Mouse (Mus musculus): ENCODE data around the gene Olfr987.
"Not testable (repeated sequence)": the region's sequence is repeated elsewhere in the genome, so short reads cannot be mapped to it uniquely, and the experiment has no call there.

Olfr987 gene

DNA sequence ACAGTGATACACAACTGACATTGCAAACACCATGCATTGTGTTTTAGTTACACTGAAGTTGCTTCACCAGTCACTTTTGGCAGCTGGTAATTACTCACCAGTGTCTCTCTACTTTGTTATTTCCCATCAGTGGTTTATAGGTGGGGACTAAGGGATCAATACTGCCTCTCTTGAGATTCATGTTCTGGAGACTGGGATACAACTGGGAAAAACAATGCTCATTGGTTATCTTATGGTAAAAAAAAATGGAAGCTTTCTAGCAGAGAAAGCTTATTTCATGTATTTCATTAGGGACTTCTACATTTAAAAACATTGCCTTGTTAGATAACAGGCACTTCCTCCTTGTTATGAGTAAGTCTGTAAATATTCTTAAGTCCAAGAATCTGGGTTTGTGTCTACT, at the start of gene Olfr987:
TSS of gene Olfr987 (minus strand) at position 101 of the 400 bp plus-strand sequence.
- not testable (repeated sequence) for DNase-seq

DNA sequence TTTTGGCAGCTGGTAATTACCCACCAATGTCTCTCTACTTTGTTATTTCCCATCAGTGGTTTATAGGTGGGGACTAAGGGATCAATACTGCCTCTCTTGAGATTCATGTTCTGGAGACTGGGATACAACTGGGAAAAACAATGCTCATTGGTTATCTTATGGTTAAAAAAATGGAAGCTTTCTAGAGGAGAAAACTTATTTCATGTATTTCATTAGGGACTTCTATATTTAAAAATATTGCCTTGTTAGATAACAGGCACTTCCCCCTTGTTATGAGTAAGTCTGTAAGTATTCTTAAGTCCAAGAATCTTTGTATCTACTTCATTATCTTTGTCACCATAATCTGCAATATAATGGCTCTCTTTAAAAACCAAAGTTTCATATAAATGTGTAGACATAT, 24.0 kb upstream of the Olfr987 start, which contains the start of gene Olfr988:
TSS of gene Olfr988 (minus strand) at position 101 of the 400 bp plus-strand sequence.
- not testable (repeated sequence) for DNase-seq

DNA sequence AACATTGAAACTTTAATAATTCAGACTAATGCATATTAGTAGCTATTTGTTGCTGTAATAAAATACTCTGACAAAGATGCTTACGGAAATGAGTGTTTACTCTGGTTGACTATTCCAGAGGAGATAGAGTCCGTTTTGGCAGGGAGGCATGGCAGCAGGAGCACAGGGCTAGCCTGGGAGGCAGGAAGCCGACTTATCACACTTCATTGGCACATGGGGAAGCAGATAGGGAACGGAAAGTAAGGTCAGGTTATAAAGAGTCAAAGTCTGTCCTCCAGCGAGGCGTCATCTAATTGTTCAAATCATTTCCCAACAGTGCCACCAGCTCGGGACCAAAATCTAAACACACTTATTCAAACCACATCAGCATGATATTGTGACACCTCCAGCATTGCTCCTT, 857 bp upstream of the Olfr987 start:
- no peak for DNase-seq

DNA sequence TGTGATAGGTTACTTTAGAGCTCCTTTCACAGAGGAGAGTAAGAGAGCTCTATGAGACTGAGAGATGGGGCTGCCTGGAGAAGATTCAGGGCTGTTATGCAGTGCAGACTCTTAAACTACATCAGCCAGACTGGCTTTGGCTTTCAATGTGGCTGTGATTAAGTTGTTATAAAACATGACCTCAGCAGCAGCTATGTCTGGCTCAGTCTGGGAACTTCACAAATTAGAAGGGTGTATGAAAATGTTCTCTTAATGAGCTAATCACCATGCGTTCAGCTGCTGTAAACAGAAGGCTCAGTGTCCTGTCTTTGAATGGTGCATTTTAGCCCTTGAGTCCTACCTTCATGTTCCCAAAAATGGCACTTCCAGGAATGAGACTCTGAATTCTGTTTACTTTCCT, 20.0 kb downstream of the Olfr987 start:
- DNase-seq = no peak

DNA sequence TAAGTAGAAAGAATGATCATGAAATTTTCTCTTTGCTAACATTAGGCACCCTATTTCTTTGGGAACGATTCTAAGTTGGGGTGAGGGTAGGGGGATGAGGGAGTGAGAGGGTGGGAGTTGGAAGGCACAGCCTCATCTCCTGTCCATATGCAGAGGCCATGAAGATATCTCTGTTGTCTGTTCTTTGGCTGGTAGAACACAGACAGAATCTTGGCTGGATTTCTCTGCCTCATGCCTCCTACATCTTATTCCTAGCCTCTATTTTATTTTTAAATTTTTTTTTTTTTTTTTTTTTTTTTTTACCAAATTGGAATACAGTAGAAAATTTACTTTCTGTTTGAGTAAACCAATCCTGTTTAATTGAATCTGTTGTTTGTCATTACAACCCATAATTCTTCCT, 53.7 kb downstream of the Olfr987 start:
- no peak for DNase-seq

DNA sequence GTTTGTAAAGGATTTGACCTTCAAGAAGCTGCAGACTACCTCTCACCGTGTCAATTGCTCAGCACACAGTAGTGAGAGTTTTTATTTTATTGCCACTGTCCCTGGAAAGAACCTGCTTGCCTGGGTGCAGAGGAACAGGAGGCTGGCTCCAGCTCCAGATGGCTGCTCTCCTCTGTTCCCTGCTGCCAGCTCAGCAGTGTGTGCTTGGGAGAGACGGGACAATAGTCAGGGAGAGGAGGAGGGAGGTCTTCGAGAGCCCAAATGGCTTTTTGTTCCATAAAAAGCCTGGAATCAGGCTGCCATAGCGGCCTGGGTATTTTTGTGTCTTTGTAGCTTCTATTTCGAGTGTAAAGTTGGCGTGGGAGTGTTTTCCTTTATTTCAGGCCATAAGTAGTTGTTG, 54.5 kb downstream of the Olfr987 start:
- DNase-seq = peak; percentile 25

DNA sequence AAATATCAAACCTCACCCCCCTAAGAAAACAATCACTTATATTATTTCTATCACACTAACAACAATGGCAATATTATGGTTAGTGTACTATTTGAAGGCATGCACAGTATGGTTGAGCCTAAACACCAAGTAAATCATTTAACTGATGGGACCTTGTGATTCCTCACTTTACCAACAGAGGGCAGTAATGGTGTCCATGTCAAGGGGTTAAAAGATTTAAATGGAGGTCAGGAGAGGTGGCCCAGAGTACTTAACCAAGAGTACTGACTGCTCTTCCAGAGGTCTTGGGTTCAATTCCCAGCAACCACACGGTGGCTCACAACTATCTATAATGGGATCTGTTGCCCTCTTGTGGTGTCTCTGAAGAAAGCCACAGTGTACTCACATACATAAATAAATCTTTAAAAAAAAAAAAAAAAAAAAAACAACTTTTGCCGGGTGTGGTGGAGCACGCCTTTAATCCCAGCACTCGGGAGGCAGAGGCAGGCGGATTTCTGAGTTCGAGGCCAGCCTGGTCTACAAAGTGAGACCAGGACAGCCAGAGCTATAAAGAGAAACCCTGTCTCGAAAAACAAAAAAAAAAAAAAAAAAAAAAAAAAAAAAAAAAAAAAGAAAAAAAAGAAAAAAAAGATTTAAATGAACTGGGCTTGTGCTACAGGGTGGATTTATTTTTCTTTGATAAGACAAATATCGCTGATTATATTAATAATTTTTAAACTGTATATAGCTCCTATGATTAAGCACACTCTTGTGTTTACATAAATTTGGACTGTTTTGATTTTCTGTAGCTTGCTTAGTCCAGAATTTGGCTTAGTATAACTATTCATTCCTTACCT, 55.3 kb downstream of the Olfr987 start:
- no peak for DNase-seq

DNA sequence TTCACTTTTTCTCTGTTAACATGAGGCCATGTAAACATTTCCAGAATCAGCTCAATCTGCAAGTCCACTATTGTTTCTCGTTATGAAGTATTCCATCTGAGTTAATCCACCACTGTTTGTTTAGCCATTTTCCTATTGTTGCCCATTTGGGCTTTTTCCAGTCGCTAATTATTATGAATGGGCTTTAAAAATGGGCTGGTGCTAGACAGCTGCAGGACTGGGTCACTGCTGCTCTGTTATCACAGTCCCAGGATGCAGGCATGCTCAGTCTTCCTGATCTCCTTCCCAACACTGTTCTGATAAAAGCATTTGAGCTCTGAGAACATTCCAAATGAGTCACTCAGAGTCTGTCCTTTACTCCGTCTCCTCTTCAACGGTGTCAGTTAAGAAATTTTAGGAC, 58.1 kb downstream of the Olfr987 start:
- DNase-seq = no peak

Measured in right cerebral cortex, postnatal 4 days (tissue).